Mouse (Mus musculus) embryonic facial prominence, embryonic 12.5 days (tissue): Measurements from ENCODE around the gene Fam229a. TPM values are rescaled to one million over a fixed set of nuclear protein-coding genes. Genes with fewer than 3 reads are reported as not detected.

Source experiments
- ATAC-seq: fragments of 200-750 bp; cut with Nextera tagmentation; 2 replicates; pipeline ENCODE4 v1.8.0; 2017; ENCODE audit not compliant: insufficient number of reproducible peaks, insufficient read depth, low FRiP score, low TSS enrichment
- H3K27ac ChIP-seq: fragments of 300-500 bp; sonication (generic); 2 replicates; pipeline ENCODE4 v1.5.1; 2016; ENCODE audit warnings: mild to moderate bottlenecking
- H3K27me3 ChIP-seq: fragments of 300-500 bp; sonication (generic); 2 replicates; pipeline ENCODE4 v1.6.1; 2016; ENCODE audit warnings: mild to moderate bottlenecking, moderate library complexity
- H3K36me3 ChIP-seq: fragments of 300-500 bp; sonication (generic); 2 replicates; pipeline ENCODE4 v1.6.1; 2016; ENCODE audit warnings: mild to moderate bottlenecking
- H3K4me1 ChIP-seq: fragments of 300-500 bp; sonication (generic); 2 replicates; pipeline ENCODE4 v1.6.1; 2016
- H3K4me2 ChIP-seq: fragments of 300-500 bp; sonication (generic); replicated peaks from 2 replicates; pipeline ENCODE4 v1.6.1; 2016; ENCODE audit warnings: mild to moderate bottlenecking, moderate library complexity
- H3K4me3 ChIP-seq: fragments of 300-500 bp; sonication (generic); 2 replicates; pipeline ENCODE4 v1.5.1; 2016; ENCODE audit warnings: mild to moderate bottlenecking
- H3K9ac ChIP-seq: fragments of 300-500 bp; sonication (generic); 2 replicates; pipeline ENCODE4 v1.6.1; 2016; ENCODE audit warnings: mild to moderate bottlenecking, moderate library complexity
- H3K9me3 ChIP-seq: fragments of 300-500 bp; sonication (generic); 2 replicates; pipeline ENCODE4 v1.6.1; 2016; ENCODE audit warnings: mild to moderate bottlenecking, moderate library complexity
- WGBS: fragments of 180-500 bp; shearing (Covaris S2); methylation state at CpG from one replicate; pipeline ENCODE4 v1.1.7; 2016; 5-methylcytosine and 5-hydroxymethylcytosine counted together
- polyA plus RNA-seq: library from polyadenylated mRNA; unstranded; fragments of >200 nt; fragmentation: Nextera tagmentation; extraction: Ambion mirVana; gene quantifications from 2 replicates; pipeline ENCODE4 v1.2.1, GENCODE M21; 2016

Gene Fam229a
- polyA plus RNA-seq, 1 experiment from 2014 or later: 0.32 TPM

DNA sequence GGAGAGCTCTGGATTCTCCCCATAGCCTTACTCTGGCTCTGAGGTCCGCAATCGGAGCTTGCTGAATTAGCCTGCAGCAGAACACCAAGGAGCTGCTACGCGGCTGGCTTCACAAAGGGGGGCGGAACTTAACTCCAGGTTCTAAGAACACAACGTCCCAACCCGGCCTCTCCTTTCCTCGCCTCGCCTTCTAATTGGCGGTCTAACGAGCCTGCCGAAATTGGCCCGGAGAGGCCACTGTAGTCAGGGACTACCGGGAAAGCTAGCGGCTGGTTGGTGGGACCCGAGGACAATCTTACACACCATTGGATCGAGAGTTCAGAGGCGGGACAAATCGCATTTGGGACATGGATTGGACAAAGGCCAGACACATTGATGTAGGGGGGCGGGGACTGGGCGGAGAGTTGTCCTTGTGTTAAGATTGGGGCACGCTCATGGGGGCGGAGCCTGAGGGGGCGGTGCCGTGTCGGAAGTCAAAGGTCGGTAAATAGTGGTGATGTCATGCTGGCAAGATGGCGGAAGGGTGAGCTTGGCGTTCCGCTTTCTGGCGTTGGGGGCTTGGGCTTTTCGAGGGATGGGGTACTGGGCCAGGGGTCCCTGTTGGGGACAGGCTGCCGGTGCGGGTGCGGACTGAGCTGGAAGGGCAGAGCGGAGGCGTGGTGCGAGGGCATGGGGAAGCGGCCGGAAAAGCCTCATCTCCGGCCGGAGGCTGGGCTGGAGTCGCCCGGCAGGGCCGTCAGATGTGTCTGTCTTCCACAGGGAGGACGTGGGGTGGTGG is 29.6 kb upstream of the Fam229a start, which contains the start of gene Bsdc1:
TSS of gene Bsdc1 (plus strand) at position 399 of the 778 bp plus-strand sequence.
- no peaks in the 10 kb centered on the region for H3K27me3 ChIP-seq
- peaks cover 10% of the 10 kb centered on the region for H3K4me1 ChIP-seq
- peak within 1 kb of the TSS; percentile 66 for H3K4me3 ChIP-seq
- whole genome bisulfite sequencing: under 1% methylated on average over 45 of the region's 46 CpGs
- peak; percentile 99 for ATAC-seq
- H3K9ac ChIP-seq: peak within 1 kb of the TSS; percentile 68
- H3K9me3 ChIP-seq: no peaks in the 10 kb centered on the region
- peak within 1 kb of the TSS; percentile 93 for H3K27ac ChIP-seq
- peak within 1 kb of the TSS; percentile 68 for H3K4me2 ChIP-seq
- peaks cover 23% of the 10 kb centered on the region for H3K36me3 ChIP-seq

DNA sequence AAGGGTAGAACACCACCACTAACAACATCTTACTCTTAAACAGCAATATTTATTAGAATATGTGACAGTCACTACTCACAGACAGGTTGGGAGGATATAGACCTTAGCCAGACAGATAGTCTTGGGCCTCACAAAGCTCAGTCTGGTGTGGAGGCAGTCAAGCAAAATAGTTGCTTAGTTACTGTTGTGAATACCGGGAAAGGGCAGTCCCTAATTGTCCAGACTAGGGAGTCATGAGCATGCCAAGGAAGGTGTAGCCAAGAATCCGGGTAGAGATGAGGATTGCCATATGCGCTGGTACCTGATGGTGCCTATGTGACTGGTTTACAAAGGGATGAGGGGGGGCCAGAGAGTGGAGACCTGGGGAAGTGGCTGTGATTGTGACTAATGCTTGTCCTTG is 28.9 kb upstream of the Fam229a start:
- Histone ChIP-seq H3K9me3 (no peaks in the 10 kb centered on the region), H3K27ac (no peak overlapping the region)

DNA sequence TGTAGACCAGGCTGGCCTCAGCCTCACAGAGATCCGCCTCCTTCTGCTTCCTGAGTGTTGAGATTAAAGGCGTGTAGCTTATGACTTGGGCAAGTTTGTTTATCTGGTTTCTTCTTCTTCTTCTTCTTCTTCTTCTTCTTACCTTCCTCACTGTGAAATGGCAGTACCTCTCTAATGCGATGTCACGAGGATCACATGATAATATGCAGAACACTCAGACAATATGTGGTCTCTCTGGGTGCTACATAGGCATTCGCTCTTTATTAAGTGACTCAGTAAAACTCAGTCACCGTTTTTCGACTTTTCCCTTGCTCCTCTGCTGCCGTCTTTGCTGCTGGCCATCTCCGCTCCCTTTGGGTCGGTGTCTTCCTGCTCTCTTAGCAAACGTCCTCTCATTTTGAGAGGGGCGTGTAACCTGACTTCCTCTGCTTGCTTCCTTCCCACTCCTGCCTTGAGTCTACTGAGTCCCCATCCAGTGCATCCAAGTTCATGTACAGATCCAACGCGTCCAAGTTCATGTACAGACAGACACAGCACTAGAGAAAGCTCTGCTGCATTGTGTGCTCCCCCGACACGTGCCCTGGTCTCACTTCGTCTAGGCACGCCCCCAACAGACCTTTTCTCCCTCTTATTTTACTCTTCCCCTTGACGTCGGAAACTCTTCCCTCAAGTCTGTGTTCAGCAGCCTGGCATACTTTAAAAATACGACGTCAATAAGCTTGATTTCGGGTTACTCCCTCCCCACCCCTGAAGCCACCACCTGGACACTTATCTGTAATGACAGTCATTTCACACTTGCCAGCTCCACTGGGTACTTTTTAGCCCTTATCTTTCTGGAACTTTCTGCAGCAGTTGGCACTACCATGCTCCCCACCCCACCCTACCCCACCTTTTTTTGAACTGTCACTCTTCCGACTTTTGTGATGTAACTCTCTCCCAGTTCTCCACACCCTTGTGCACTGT is 27.6 kb upstream of the Fam229a start:
- Histone ChIP-seq H3K4me2 (no peak overlapping the region), H3K27ac (no peak overlapping the region), H3K4me3 (no peak overlapping the region), H3K4me1 (peaks cover 10% of the 10 kb centered on the region), H3K36me3 (peaks cover 43% of the 10 kb centered on the region), H3K27me3 (no peaks in the 10 kb centered on the region), H3K9ac (no peak overlapping the region), H3K9me3 (no peaks in the 10 kb centered on the region)
- no peak for ATAC-seq
- 84% methylated on average over 24 of the region's 24 CpGs for WGBS

More for the DNA sequence above, 28.9 kb upstream of the Fam229a start:
- H3K27me3 ChIP-seq: no peaks in the 10 kb centered on the region
- peak overlapping the region; percentile 68 for H3K9ac ChIP-seq
- WGBS: 36% methylated on average over 3 of the region's 3 CpGs
- ATAC-seq: no peak
- peaks cover 10% of the 10 kb centered on the region for H3K4me1 ChIP-seq
- H3K4me2 ChIP-seq: peak overlapping the region; percentile 68
- H3K36me3 ChIP-seq: peaks cover 30% of the 10 kb centered on the region
- peak overlapping the region; percentile 66 for H3K4me3 ChIP-seq

DNA sequence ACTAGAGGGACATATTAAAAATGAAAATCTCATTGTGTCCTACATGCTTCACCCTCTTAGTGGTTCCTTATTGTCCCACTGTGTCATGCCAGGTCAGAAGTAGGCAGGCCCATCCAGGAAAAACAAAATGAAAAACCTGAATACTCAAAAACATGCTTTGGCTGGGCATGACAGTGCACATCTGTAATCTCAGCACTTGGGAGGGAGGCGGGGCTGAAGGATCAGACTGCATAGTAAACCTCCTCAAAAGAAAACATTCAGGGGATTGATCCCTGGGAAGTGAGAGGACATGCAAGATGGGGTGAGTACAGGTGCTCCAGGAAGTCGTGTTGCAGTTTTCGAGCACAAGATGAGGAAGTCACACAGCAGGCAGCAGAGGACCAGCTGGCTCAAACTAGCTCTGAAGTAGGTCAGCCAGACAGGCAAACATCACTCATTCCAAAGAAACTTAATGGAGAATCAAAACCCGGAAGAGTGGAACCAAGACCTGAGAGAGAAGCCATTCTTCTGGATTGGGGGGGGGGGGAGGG is 26.6 kb upstream of the Fam229a start:
- ATAC-seq: no peak
- H3K36me3 ChIP-seq: peaks cover 51% of the 10 kb centered on the region
- no peak overlapping the region for H3K9ac ChIP-seq

DNA sequence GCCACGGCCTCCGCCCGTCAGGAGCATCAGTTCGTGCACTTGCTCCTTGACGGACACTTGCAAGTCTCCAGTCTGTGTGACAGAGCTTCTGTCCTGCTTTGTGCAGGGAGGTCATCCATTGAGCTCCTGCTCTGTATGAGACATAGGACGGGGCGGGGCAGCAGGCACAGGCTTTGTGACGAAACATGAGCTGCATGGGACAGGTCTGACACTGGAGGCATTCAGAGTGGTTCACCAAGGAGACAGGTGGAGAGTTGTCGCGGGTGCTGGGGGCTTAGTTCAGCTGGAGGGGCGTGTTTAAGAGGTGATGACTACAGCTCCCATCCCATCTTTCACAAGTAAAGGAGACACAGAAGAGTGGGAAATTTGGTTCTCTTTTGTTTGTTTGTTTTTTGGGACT is 14.9 kb upstream of the Fam229a start:
- no peaks in the 10 kb centered on the region for H3K9me3 ChIP-seq
- 87% methylated on average over 11 of the region's 11 CpGs for WGBS
- no peak overlapping the region for H3K27ac ChIP-seq
- H3K9ac ChIP-seq: no peak overlapping the region
- ATAC-seq: no peak
- peaks cover 82% of the 10 kb centered on the region for H3K36me3 ChIP-seq
- no peak overlapping the region for H3K4me3 ChIP-seq
- no peaks in the 10 kb centered on the region for H3K27me3 ChIP-seq
- H3K4me1 ChIP-seq: no peaks in the 10 kb centered on the region
- no peak overlapping the region for H3K4me2 ChIP-seq

More for the DNA sequence above, 26.6 kb upstream of the Fam229a start:
- Histone ChIP-seq H3K27ac (no peak overlapping the region), H3K9me3 (no peaks in the 10 kb centered on the region), H3K4me3 (no peak overlapping the region), H3K4me2 (no peak overlapping the region), H3K27me3 (no peaks in the 10 kb centered on the region), H3K4me1 (peaks cover 10% of the 10 kb centered on the region)
- 85% methylated on average over 4 of the region's 4 CpGs for WGBS

DNA sequence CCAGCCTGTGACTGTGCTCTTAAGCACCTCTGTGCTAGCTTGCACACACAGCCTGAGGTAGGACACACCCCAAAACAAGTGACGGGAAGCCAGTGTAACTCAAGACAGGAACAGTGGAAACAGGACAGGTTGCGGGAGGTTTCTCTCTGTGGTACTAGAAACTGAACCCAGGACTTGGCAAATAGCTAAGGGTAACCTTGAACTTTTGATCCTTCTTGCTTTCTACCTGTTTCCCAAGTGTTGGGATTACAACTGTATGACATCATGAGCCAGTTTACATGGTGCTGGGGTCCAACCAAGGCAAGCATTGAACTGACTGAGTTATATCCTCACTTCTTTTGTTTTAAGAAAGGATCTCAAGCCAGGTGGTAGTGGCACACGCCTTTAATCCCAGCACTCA is 11.1 kb upstream of the Fam229a start:
- H3K9me3 ChIP-seq: no peaks in the 10 kb centered on the region
- ATAC-seq: no peak
- H3K27ac ChIP-seq: no peak overlapping the region
- H3K27me3 ChIP-seq: no peaks in the 10 kb centered on the region
- H3K4me2 ChIP-seq: no peak overlapping the region
- no peak overlapping the region for H3K9ac ChIP-seq
- H3K36me3 ChIP-seq: peaks cover 76% of the 10 kb centered on the region
- 92% methylated on average over 3 of the region's 3 CpGs for WGBS
- H3K4me3 ChIP-seq: no peak overlapping the region
- no peaks in the 10 kb centered on the region for H3K4me1 ChIP-seq

DNA sequence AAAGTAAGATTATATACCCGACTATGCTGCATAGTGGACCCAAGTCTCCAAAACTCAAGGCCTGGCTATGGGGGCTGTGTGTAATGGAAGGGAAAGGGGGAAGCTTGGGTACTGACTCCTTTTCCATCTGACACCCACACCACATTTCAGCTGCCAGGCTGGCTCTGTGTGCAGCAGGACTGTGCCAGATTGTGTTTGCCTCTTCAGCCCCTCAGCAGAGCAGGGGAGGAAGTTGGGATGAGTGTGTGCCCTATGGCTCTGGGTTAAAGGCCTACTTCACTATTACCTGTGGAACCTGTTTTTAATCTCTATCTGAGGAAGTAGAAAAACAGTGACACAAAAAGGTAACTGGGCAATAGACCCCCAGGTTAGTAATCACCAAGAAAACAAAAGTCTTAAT is 9.9 kb upstream of the Fam229a start:
- Histone ChIP-seq H3K4me2 (no peak overlapping the region), H3K36me3 (peaks cover 79% of the 10 kb centered on the region), H3K4me1 (no peaks in the 10 kb centered on the region), H3K9ac (no peak overlapping the region), H3K27me3 (no peaks in the 10 kb centered on the region), H3K27ac (no peak overlapping the region), H3K4me3 (no peak overlapping the region), H3K9me3 (no peaks in the 10 kb centered on the region)
- ATAC-seq: no peak
- WGBS: 79% methylated on average over 1 of the region's 1 CpGs

DNA sequence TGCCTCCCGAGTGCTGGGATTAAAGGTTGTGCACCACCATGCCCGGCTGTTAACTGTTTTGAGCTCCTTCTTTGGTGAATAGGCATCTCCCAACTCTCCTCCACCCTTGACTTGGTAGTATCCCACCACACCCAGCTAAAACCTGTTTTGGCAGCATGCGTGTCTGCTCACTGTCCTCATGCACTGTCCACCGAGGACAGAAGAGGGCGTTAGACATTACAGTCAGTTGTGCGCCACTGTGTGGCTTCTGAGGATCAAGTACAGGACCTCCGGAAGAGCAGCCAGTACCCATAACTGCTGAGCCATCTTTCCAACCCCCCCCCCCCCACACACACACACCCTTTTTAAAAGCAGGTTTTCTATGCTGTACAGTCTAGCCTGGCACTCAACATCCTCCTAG is 3.7 kb downstream of the Fam229a start:
- no peak overlapping the region for H3K4me2 ChIP-seq
- ATAC-seq: no peak
- H3K27me3 ChIP-seq: peaks cover 30% of the 10 kb centered on the region
- H3K36me3 ChIP-seq: no peaks in the 10 kb centered on the region
- peaks cover 26% of the 10 kb centered on the region for H3K4me1 ChIP-seq
- no peak overlapping the region for H3K27ac ChIP-seq
- no peak overlapping the region for H3K9ac ChIP-seq
- WGBS: 66% methylated on average over 7 of the region's 7 CpGs
- H3K9me3 ChIP-seq: no peaks in the 10 kb centered on the region
- no peak overlapping the region for H3K4me3 ChIP-seq

DNA sequence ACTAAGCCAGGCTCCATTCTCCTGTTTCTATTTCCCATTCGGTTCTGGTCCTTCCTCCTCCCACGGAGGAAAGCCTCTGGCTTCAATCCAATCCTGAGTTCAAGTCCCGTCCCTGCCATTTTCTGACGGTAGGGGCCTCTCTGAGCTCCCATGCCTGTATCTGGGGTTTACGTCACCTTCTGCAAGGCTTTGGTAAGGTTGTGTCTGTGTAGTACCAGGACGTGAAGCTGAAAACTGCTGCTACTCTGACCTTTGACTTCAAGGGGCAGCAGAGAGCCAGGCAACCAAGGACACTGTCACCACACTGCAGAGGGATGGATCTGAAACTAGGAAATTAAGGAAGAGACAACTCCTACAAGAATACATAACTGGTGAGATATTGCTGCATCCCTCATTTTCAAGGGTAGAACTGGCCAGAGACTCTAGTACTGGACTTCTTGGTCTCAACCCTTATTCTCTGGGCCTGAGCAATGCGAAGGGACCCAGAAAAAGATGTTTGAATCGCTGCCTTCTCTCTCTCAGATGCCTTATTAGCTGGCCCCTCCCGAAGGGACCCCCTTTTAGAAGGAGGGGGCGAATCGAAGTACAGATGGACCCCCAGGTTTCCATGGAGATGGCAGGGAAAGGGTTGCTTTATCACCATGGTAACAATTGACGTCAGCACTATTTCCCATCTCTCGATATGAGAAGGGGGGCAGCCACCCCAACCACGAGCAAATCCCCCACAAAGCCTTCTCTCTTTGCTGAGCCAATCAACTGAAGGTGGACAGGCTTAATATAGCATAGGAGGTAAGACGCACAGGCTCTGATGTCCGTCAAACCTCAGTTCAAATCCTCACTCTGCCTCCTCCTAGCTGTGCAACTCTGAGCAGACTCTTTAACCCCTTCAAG is 4.9 kb downstream of the Fam229a start:
- Histone ChIP-seq H3K4me3 (no peak overlapping the region), H3K9me3 (no peaks in the 10 kb centered on the region), H3K4me1 (peaks cover 23% of the 10 kb centered on the region), H3K9ac (no peak overlapping the region), H3K27me3 (peaks cover 18% of the 10 kb centered on the region), H3K27ac (no peak overlapping the region), H3K36me3 (no peaks in the 10 kb centered on the region), H3K4me2 (peak overlapping the region; percentile 2; the same call in 1 of the 2 replicates)
- no peak for ATAC-seq
- 35% methylated on average over 16 of the region's 16 CpGs for WGBS

DNA sequence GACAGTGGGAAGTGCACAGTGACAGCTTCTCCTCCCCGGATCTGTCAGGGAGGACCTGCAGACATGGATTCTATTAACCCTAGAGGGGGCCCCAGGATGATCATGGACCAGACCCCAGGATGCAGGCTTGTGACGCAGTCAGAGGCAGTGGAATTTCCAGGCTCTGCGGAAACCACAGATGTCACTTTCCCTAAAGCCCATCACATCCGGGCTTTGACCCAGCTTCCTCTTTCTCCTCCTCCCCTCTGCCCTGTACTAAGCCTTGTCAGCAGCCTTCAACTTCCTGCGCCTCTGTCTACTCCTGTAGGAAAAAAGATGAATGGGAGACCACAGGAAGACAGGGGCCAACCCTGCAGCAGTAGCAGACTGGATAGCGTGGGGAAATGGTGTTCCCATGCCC is 5.6 kb downstream of the Fam229a start:
- Histone ChIP-seq H3K4me2 (peak overlapping the region; percentile 2; the same call in 1 of the 2 replicates), H3K27me3 (peaks cover 11% of the 10 kb centered on the region), H3K4me3 (no peak overlapping the region), H3K9me3 (no peaks in the 10 kb centered on the region), H3K4me1 (peaks cover 19% of the 10 kb centered on the region), H3K36me3 (no peaks in the 10 kb centered on the region), H3K27ac (no peak overlapping the region), H3K9ac (no peak overlapping the region)
- no peak for ATAC-seq
- WGBS: 27% methylated on average over 6 of the region's 6 CpGs

DNA sequence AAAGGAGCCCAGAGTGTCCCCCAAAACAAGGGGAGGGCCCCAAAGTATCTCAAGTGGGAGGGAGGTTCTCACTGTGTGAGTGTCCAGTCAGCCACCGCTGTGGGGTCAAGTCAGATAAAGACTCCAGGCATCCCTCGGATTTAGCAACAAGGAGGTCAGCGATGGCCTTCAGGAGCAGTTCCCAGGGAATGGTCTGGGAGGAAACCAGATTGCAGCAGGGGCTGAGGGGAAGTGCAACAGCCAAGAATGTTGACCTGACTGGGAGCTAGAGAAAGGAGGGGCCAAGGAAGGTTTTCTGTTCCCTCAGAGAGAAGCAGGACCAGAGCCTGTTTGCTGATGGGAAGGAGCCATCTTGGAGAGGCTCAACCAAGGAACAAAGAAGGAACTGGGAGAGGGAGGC is 8.0 kb downstream of the Fam229a start:
- H3K27ac ChIP-seq: no peak overlapping the region

More for the DNA sequence above, 8.0 kb downstream of the Fam229a start:
- H3K4me2 ChIP-seq: no peak overlapping the region
- no peak overlapping the region for H3K4me3 ChIP-seq
- no peaks in the 10 kb centered on the region for H3K27me3 ChIP-seq
- 67% methylated on average over 3 of the region's 3 CpGs for WGBS
- ATAC-seq: no peak
- H3K9me3 ChIP-seq: no peaks in the 10 kb centered on the region
- H3K36me3 ChIP-seq: no peaks in the 10 kb centered on the region
- no peak overlapping the region for H3K9ac ChIP-seq
- peaks cover 24% of the 10 kb centered on the region for H3K4me1 ChIP-seq
